Mouse (Mus musculus) intestine, embryonic 15.5 days (tissue): ENCODE data around the gene Ddx54. TPM values are rescaled to one million over a fixed set of nuclear protein-coding genes. Genes with fewer than 3 reads are reported as not detected.

ENCODE experiments used
- ATAC-seq: fragments of 200-750 bp; cut with Nextera tagmentation; 2 replicates; pipeline ENCODE4 v1.8.0; 2017; ENCODE audit warnings: moderate TSS enrichment, moderate library complexity
- H3K27ac ChIP-seq: fragments of 300-500 bp; sonication (generic); 2 replicates; pipeline ENCODE4 v1.5.1; 2015; ENCODE audit warnings: mild to moderate bottlenecking, inconsistent platforms
- H3K27me3 ChIP-seq: fragments of 300-500 bp; sonication (generic); replicated peaks from 2 replicates; pipeline ENCODE4 v1.6.1; 2015; ENCODE audit warnings: inconsistent platforms
- H3K36me3 ChIP-seq: fragments of 300-500 bp; sonication (generic); 2 replicates; pipeline ENCODE4 v1.6.1; 2015; ENCODE audit warnings: inconsistent platforms
- H3K4me1 ChIP-seq: fragments of 300-500 bp; sonication (generic); replicated peaks from 2 replicates; pipeline ENCODE4 v1.6.1; 2015; ENCODE audit warnings: inconsistent platforms
- H3K4me2 ChIP-seq: fragments of 300-500 bp; sonication (generic); replicated peaks from 2 replicates; pipeline ENCODE4 v1.6.1; 2015; ENCODE audit warnings: mild to moderate bottlenecking, inconsistent platforms
- H3K4me3 ChIP-seq: fragments of 300-500 bp; sonication (generic); replicated peaks from 2 replicates; pipeline ENCODE4 v1.5.1; 2015; ENCODE audit warnings: inconsistent platforms
- H3K9ac ChIP-seq: fragments of 300-500 bp; sonication (generic); 2 replicates; pipeline ENCODE4 v1.6.1; 2015; ENCODE audit warnings: inconsistent platforms
- H3K9me3 ChIP-seq: fragments of 300-500 bp; sonication (generic); 2 replicates; pipeline ENCODE4 v1.6.1; 2016; ENCODE audit warnings: inconsistent platforms
- WGBS: fragments of 180-500 bp; shearing (Covaris S2); methylation state at CpG from one replicate; pipeline ENCODE4 v1.1.7; 2015; 5-methylcytosine and 5-hydroxymethylcytosine counted together
- polyA plus RNA-seq: library from polyadenylated mRNA; unstranded; fragments of >200 nt; fragmentation: Nextera tagmentation; extraction: Ambion mirVana; gene quantifications from 2 replicates; pipeline ENCODE4 v1.2.1, GENCODE M21; 2015

Gene Ddx54
- polyA plus RNA-seq, 1 experiment from 2014 or later = 47.5 TPM

DNA sequence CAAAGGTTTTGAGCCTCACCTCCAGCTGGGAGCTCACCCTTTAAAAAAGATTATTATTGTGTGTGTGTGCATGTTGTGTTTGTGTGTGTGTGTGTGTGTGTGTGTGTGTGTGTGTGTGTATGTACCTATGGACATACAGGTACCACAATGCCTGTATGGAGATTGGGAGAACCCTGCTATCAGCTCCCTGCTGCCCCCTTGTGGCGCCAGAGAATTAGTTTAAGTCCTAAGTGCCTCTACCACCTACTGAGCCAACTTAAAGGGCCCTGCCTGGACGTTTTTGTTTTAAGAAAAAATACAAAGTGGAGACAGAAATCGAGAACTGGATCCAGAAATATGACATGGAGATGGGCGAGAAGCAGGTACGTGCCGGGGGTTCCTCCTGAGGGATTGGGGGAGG lies 7.7 kb upstream of the Ddx54 start:
- peak; percentile 66 for ATAC-seq
- H3K27ac ChIP-seq = 0 out of 2 replicates have a peak overlapping the region, but pooled peaks have one; percentile 32
- peak overlapping the region; percentile 20; the same call in 1 of the 2 replicates for H3K9ac ChIP-seq

GRCm38 (mm10) chr5:120605241-120605661 lies 7.3 kb upstream of the Ddx54 start:
- no peaks in the 10 kb centered on the region for H3K36me3 ChIP-seq
- 0 out of 2 replicates have a peak overlapping the region, but pooled peaks have one; percentile 32 for H3K27ac ChIP-seq
- peak overlapping the region; percentile 21 for H3K4me3 ChIP-seq
- no peaks in the 10 kb centered on the region for H3K27me3 ChIP-seq
- 0 out of 2 replicates have a peak, but pooled peaks cover 8% of the 10 kb centered on the region for H3K4me1 ChIP-seq
- H3K9me3 ChIP-seq = no peaks in the 10 kb centered on the region
- ATAC-seq = peak; percentile 54
- H3K9ac ChIP-seq = peak overlapping the region; percentile 20; the same call in 1 of the 2 replicates
- 3% methylated on average over 10 of the region's 10 CpGs for WGBS
- H3K4me2 ChIP-seq = peak overlapping the region; percentile 63

More for the DNA sequence above, 7.7 kb upstream of the Ddx54 start:
- Histone ChIP-seq H3K4me1 (0 out of 2 replicates have a peak, but pooled peaks cover 8% of the 10 kb centered on the region), H3K9me3 (no peaks in the 10 kb centered on the region), H3K36me3 (no peaks in the 10 kb centered on the region), H3K27me3 (no peaks in the 10 kb centered on the region), H3K4me2 (peak overlapping the region; percentile 63), H3K4me3 (peak overlapping the region; percentile 21; the same call in 1 of the 2 replicates)
- WGBS = 3% methylated on average over 6 of the region's 6 CpGs

DNA sequence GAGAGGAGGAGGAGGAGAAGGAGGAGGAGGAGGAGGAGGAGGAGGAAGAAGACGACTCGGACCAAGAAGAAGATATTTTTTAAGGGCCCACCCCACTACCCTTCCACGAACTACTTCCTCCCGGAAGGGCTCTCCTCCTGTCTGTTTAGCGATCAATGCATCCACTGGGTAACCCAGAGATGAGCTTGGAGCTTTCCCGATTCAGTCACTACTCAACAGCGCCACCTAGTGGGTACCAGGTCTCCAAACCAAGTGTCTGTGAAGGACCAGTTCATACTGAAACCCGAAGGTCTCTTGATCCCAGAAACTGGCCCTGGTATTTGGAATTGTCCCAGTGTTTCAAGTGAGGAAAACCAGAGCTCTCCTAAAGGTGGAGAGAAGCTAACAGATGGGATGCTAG lies 6.9 kb upstream of the Ddx54 start:
- H3K9ac ChIP-seq = no peak overlapping the region
- H3K4me1 ChIP-seq = 0 out of 2 replicates have a peak, but pooled peaks cover 8% of the 10 kb centered on the region
- ATAC-seq = peak; percentile 74
- peak overlapping the region; percentile 63 for H3K4me2 ChIP-seq
- no peaks in the 10 kb centered on the region for H3K27me3 ChIP-seq
- no peaks in the 10 kb centered on the region for H3K9me3 ChIP-seq
- no peaks in the 10 kb centered on the region for H3K36me3 ChIP-seq
- no peak overlapping the region for H3K27ac ChIP-seq
- peak overlapping the region; percentile 21 for H3K4me3 ChIP-seq
- WGBS = 0% methylated on average over 8 of the region's 8 CpGs

DNA sequence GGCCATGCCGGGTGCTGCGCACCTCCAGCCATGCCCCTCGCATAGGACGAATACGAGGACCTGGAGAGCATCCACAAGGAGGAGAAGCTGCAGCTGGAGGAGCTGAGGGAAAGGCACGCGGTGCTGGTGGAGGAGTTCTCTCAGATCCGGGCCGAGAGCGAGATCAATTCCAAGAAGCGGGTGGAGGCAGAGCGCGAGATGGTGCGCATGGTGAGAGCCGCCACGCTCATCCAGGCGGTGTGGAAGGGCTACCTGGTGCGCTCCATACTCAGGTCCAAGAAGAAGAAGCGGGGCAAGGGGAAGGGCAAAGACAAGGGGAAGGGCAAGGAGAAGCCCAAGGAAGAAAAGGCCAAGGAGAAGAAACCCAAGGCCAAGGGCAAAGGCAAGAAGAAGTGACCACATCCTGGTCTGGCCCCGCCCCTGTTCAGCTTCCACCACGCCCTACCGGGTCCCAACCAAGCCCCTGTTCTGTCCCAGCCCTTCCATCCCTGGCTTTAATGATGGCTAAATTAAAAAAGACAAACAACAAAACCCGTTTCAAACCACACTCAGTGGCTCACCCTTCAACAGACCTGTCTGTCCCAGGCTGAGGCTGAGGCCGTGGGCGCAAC lies 5.8 kb upstream of the Ddx54 start:
- H3K4me2 ChIP-seq = no peak overlapping the region
- H3K9ac ChIP-seq = no peak overlapping the region
- no peak overlapping the region for H3K4me3 ChIP-seq
- ATAC-seq = no peak
- H3K36me3 ChIP-seq = no peaks in the 10 kb centered on the region
- WGBS = 67% methylated on average over 25 of the region's 25 CpGs
- H3K27ac ChIP-seq = no peak overlapping the region
- no peaks in the 10 kb centered on the region for H3K27me3 ChIP-seq
- peaks cover 13% of the 10 kb centered on the region for H3K4me1 ChIP-seq
- H3K9me3 ChIP-seq = no peaks in the 10 kb centered on the region

GRCm38 (mm10) chr5:120607335-120607734 lies 5.2 kb upstream of the Ddx54 start:
- peaks cover 14% of the 10 kb centered on the region for H3K4me1 ChIP-seq
- ATAC-seq = no peak
- H3K4me2 ChIP-seq = no peak overlapping the region
- no peak overlapping the region for H3K9ac ChIP-seq
- no peaks in the 10 kb centered on the region for H3K36me3 ChIP-seq
- WGBS = 78% methylated on average over 3 of the region's 3 CpGs
- H3K27me3 ChIP-seq = no peaks in the 10 kb centered on the region
- H3K9me3 ChIP-seq = no peaks in the 10 kb centered on the region
- H3K27ac ChIP-seq = no peak overlapping the region
- H3K4me3 ChIP-seq = no peak overlapping the region

- Histone ChIP-seq H3K9me3 (no peaks in the 10 kb centered on the region), H3K4me3 (no peak overlapping the region), H3K4me2 (no peak overlapping the region), H3K27me3 (no peaks in the 10 kb centered on the region), H3K4me1 (peaks cover 18% of the 10 kb centered on the region), H3K9ac (no peak overlapping the region), H3K27ac (no peak overlapping the region), H3K36me3 (no peaks in the 10 kb centered on the region)
- ATAC-seq = no peak
- 84% methylated on average over 16 of the region's 16 CpGs for WGBS
Observed at GRCm38 (mm10) chr5:120609246-120609775, 3.2 kb upstream of the Ddx54 start.

DNA sequence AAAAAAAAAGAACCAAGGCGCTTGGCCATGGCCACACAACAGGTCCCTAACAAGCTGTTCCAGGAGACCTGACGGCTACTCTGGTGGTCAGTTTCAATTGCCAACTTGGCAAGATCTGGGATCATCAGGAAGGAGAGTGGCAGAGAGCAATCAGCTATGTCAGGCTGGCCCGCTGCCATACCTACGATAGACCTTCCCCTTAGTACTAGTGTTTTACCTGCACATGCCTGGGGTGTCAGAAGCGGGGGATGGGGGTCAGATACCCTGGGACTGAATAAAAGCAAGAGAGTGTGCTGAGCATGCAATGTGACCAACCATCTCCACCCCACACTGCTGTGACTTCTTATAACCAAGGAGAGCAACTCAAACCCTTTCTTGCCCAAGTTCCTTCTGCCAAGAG lies 1.6 kb upstream of the Ddx54 start:
- H3K4me3 ChIP-seq = no peak overlapping the region
- peaks cover 14% of the 10 kb centered on the region for H3K4me1 ChIP-seq
- H3K9ac ChIP-seq = no peak overlapping the region
- H3K27ac ChIP-seq = no peak overlapping the region
- peak overlapping the region; percentile 83 for H3K4me2 ChIP-seq
- 89% methylated on average over 5 of the region's 5 CpGs for WGBS
- no peaks in the 10 kb centered on the region for H3K9me3 ChIP-seq
- peaks cover 4% of the 10 kb centered on the region for H3K36me3 ChIP-seq
- no peaks in the 10 kb centered on the region for H3K27me3 ChIP-seq
- ATAC-seq = no peak

GRCm38 (mm10) chr5:120611416-120611815 lies 1.1 kb upstream of the Ddx54 start:
- Histone ChIP-seq H3K27ac (no peak overlapping the region), H3K36me3 (peaks cover 6% of the 10 kb centered on the region), H3K4me1 (peaks cover 14% of the 10 kb centered on the region), H3K9ac (peak overlapping the region; percentile 49), H3K4me3 (peak overlapping the region; percentile 76), H3K4me2 (peak overlapping the region; percentile 83), H3K9me3 (no peaks in the 10 kb centered on the region), H3K27me3 (no peaks in the 10 kb centered on the region)
- no peak for ATAC-seq
- 43% methylated on average over 8 of the region's 8 CpGs for WGBS

DNA sequence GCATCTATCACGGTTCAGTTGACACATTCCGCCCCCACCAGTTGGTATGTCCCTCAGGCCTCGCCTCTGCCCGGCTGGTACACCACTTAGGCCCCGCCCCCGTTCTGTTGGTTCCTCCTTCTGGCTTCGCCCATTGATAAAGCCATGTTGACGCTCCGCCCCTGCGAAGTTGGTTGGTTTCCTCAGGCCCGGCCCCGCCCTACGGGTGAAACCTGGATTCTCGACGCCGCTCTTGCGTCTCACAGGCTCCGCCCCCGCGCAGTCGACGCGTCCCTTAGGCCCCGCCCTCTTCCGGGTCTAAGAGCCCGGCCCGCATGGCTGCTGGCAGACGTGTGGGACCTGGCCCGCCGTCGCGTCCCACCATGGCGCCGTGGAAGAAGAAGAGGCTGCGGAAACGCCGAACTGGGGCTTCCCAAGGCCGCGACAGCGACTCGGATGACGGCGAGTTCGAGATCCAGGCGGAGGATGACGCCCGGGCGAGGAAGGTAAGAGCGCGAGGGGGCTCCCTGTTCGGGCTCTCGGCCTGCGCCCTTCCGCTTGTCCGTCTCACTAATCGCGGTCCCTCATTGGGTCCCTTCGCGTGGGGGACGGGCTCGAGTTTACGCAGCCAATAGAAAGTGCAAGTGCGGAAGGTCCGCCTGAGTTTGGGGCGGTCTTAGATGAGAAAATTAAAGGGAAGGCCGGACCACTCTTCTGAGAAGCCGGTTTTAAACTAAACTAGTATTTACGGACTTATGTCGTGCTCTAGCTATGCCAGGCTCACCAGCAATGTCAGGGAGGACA lies 474 bp downstream of the Ddx54 start:
- Histone ChIP-seq H3K36me3 (peaks cover 7% of the 10 kb centered on the region), H3K4me2 (peak overlapping the region; percentile 83), H3K9me3 (no peaks in the 10 kb centered on the region), H3K27ac (peak overlapping the region; percentile 85), H3K9ac (peak overlapping the region; percentile 72), H3K4me3 (peak overlapping the region; percentile 76), H3K4me1 (peaks cover 14% of the 10 kb centered on the region), H3K27me3 (no peaks in the 10 kb centered on the region)
- WGBS = under 1% methylated on average over 69 of the region's 69 CpGs
- ATAC-seq = peak; percentile 94

DNA sequence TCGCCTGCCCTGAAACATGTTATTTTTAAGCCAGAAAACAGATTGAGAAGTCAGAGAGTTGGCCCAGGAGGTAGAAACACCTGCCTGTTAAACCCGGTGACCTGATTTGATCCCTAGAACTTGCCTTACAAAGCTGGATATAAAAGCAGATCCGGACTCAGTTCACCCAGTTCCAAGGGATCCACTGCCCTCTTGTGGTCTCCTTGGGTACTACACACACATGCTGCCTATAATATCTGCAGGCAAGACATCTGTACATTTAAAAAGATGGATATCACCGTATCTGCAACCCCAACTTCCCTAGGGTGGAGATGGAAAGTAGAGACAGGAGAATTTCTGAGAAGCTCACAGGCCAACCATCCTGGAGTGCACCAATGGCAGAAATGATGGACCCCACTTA lies 3.4 kb downstream of the Ddx54 start:
- 94% methylated on average over 4 of the region's 4 CpGs for WGBS
- Histone ChIP-seq H3K4me1 (peaks cover 13% of the 10 kb centered on the region), H3K27ac (no peak overlapping the region), H3K9me3 (no peaks in the 10 kb centered on the region), H3K4me2 (no peak overlapping the region), H3K27me3 (no peaks in the 10 kb centered on the region), H3K4me3 (no peak overlapping the region), H3K36me3 (peaks cover 30% of the 10 kb centered on the region), H3K9ac (no peak overlapping the region)
- ATAC-seq = no peak

- Histone ChIP-seq H3K4me1 (peaks cover 4% of the 10 kb centered on the region; the same call in 1 of the 2 replicates), H3K27ac (no peak overlapping the region), H3K27me3 (no peaks in the 10 kb centered on the region), H3K9ac (no peak overlapping the region), H3K4me2 (no peak overlapping the region), H3K9me3 (no peaks in the 10 kb centered on the region), H3K4me3 (no peak overlapping the region), H3K36me3 (peaks cover 52% of the 10 kb centered on the region)
- no peak for ATAC-seq
- 82% methylated on average over 12 of the region's 12 CpGs for WGBS
Observed at GRCm38 (mm10) chr5:120618778-120619177, 6.2 kb downstream of the Ddx54 start.

DNA sequence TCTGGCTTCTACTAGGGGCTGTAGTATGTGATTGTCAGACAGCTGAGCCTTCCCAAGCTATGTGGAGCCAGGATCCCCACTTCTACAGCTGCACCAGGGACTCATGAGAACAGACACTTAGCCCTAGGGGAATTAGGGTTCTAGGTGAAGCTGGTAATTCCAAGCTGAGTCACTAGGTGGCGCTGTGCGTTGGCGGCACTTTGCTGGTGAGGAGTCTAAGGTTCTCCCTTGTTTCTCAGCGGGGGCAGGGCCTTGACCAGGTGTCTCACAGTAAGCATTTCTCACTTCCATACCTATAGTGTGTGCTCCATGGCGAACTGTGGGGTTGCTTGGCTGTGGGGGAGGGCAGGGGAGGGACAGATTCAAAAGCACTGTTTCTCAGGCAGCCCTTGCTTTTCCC lies 6.7 kb downstream of the Ddx54 start:
- WGBS = 21% methylated on average over 5 of the region's 5 CpGs
- H3K4me1 ChIP-seq = no peaks in the 10 kb centered on the region; the same call in 1 of the 2 replicates
- H3K9ac ChIP-seq = no peak overlapping the region
- H3K9me3 ChIP-seq = no peaks in the 10 kb centered on the region
- ATAC-seq = no peak
- H3K36me3 ChIP-seq = peaks cover 56% of the 10 kb centered on the region
- no peaks in the 10 kb centered on the region for H3K27me3 ChIP-seq
- H3K27ac ChIP-seq = no peak overlapping the region
- no peak overlapping the region for H3K4me3 ChIP-seq
- no peak overlapping the region for H3K4me2 ChIP-seq
